ENCODE assay signal across 21 mouse cellular contexts in the genomic region with DNA sequence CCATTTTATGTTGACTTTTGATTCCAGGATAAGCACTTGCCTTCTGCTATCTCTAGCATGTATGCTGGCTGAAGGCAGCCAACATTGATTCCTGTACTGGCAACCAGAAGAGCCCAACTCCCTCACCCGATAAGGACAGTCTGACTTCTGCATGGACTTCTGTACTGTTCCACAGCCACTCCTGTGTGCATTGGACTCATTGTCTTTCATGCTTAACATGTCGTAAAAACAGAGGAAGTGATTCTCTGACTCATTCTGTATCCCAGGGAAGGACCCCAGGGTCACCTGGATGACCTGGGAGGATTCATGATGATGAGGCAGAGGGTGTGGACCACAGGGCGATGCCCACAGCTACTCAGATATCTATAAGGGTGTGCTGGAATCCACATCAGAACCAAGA.
"Had no signal": no experiment of that assay in that cellular context is flagged by ENCODE, and none has a peak within 500 bp of the region (broad histone marks: within the 10 kb centered on the region; RNA-seq: fewer than 3 reads in every experiment).

No protein-coding gene starts in this region.

- H3K27ac ChIP-seq: limb, embryonic 10.5 days; limb, embryonic 13.5 days; liver, embryonic 12.5 days; liver, embryonic 15.5 days; neural tube, embryonic 12.5 days; neural tube, embryonic 15.5 days had no signal

- DNase-seq: kidney, adult 11 months; kidney, adult 9 months; kidney, postnatal 14 days; kidney, postnatal 4 days; liver; lung, adult 2 months; lung, postnatal 14 days; lung, postnatal 4 days; midbrain, embryonic 14.5 days; retina, postnatal 1 day; right cerebral cortex, postnatal 25 days; thymus, adult 18-20 months; thymus, postnatal 14 days; thymus, postnatal 4 days had no signal

- ATAC-seq: liver, embryonic 12.5 days had no signal

- H3K36me3 ChIP-seq: limb, embryonic 10.5 days; limb, embryonic 13.5 days; liver, embryonic 12.5 days; liver, embryonic 15.5 days; neural tube, embryonic 12.5 days; neural tube, embryonic 15.5 days had no signal

- H3K4me2 ChIP-seq: limb, embryonic 13.5 days; liver, embryonic 12.5 days; liver, embryonic 15.5 days; midbrain, embryonic 11.5 days; neural tube, embryonic 12.5 days; neural tube, embryonic 15.5 days had no signal

- H3K27me3 ChIP-seq: limb, embryonic 13.5 days; liver, embryonic 12.5 days; liver, embryonic 15.5 days; neural tube, embryonic 12.5 days; neural tube, embryonic 15.5 days had no signal

- H3K9me3 ChIP-seq: limb, embryonic 10.5 days; limb, embryonic 13.5 days; liver, embryonic 12.5 days; liver, embryonic 15.5 days; neural tube, embryonic 12.5 days; neural tube, embryonic 15.5 days had no signal

- H3K4me3 ChIP-seq: limb, embryonic 10.5 days; limb, embryonic 13.5 days; liver, embryonic 12.5 days; liver, embryonic 15.5 days; neural tube, embryonic 12.5 days; neural tube, embryonic 15.5 days had no signal

- H3K9ac ChIP-seq: limb, embryonic 13.5 days; liver, embryonic 12.5 days; liver, embryonic 15.5 days; neural tube, embryonic 12.5 days; neural tube, embryonic 15.5 days had no signal

- H3K4me1 ChIP-seq: liver, embryonic 12.5 days; liver, embryonic 15.5 days; neural tube, embryonic 12.5 days had no signal
